Mouse (Mus musculus): ENCODE results near the gene Auts2.

- TF ChIP-seq TBP (conservative IDR thresholded peaks at IDR 0.05; ENCODE audit: low read depth, low read length) (no peak), USF2 (conservative IDR thresholded peaks at IDR 0.05; ENCODE audit: low read depth, low read length) (no peak), CTCF (conservative IDR thresholded peaks at IDR 0.05 in 1 of 2, IDR thresholded peaks at IDR 0.05 in 1 of 2; ENCODE audit: low read depth in 2 of 2, low read length in 2 of 2) (no peak), ZNF384 (IDR thresholded peaks at IDR 0.05; ENCODE audit: low read depth, low read length) (no peak), JUND (conservative IDR thresholded peaks at IDR 0.05; ENCODE audit: low read depth, low read length) (no peak), POLR2A (IDR thresholded peaks at IDR 0.05; ENCODE audit: low read depth, low read length) (no peak), SIN3A (IDR thresholded peaks at IDR 0.05; ENCODE audit: low read length) (no peak), E2F4 (IDR thresholded peaks at IDR 0.05; ENCODE audit: insufficient replicate concordance, low read depth, low read length) (no peak), ZKSCAN1 (IDR thresholded peaks at IDR 0.05; ENCODE audit: borderline replicate concordance, low read depth, low read length) (no peak), ZMIZ1 (IDR thresholded peaks at IDR 0.05; ENCODE audit: low read depth, low read length) (no peak), ETS1 (conservative IDR thresholded peaks at IDR 0.05; ENCODE audit: low read depth, low read length) (no peak), SMC3 (IDR thresholded peaks at IDR 0.05; ENCODE audit: low read depth, low read length) (no peak)
Measured at GRCm38 (mm10) chr5:131654206-131654605, 888.9 kb downstream of the Auts2 start.

Measured in CH12.LX (cell line).